Mouse (Mus musculus): Measurements from ENCODE around the gene Slitrk5. TPM values are rescaled to one million over a fixed set of nuclear protein-coding genes. Genes with fewer than 3 reads are reported as not detected.
"Not testable (repeated sequence)": the region's sequence is repeated elsewhere in the genome, so short reads cannot be mapped to it uniquely, and the experiment has no call there.

Gene Slitrk5
- total RNA-seq (2021): under 1 TPM; 0.38 to 0.41 TPM

GRCm38 (mm10) chr14:111674664-111675147 is at the start of gene Slitrk5:
Gene Slitrk5 (plus strand): TSS chr14:111675097.
- DNase-seq: peak; percentile 88

- DNase-seq: no peak
Observed at GRCm38 (mm10) chr14:111672942-111673341, 2.0 kb upstream of the Slitrk5 start.

- peak; percentile 28 for DNase-seq
Observed at GRCm38 (mm10) chr14:111675211-111676165, 591 bp downstream of the Slitrk5 start.

- no peak for DNase-seq
Observed at GRCm38 (mm10) chr14:111676166-111676581, 1.3 kb downstream of the Slitrk5 start.

- DNase-seq: no peak
Observed at GRCm38 (mm10) chr14:111676851-111677291, 2.0 kb downstream of the Slitrk5 start.

- no peak for DNase-seq
Observed at GRCm38 (mm10) chr14:111677361-111678070, 2.6 kb downstream of the Slitrk5 start.

GRCm38 (mm10) chr14:111680271-111680670 is 5.4 kb downstream of the Slitrk5 start:
- DNase-seq: no peak

- DNase-seq: no peak
Observed at GRCm38 (mm10) chr14:111681092-111681708, 6.3 kb downstream of the Slitrk5 start.

GRCm38 (mm10) chr14:111681773-111682172 is 6.9 kb downstream of the Slitrk5 start:
- DNase-seq: no peak

GRCm38 (mm10) chr14:111683543-111683942 is 8.6 kb downstream of the Slitrk5 start:
- DNase-seq: no peak

- not testable (repeated sequence) for DNase-seq
Observed at GRCm38 (mm10) chr14:111690139-111690538, 15.2 kb downstream of the Slitrk5 start.

GRCm38 (mm10) chr14:111729833-111730232 is 54.9 kb downstream of the Slitrk5 start:
- DNase-seq: no peak
